Mouse (Mus musculus): Measurements from ENCODE around the gene Csf2rb. TPM values are rescaled to one million over a fixed set of nuclear protein-coding genes. Genes with fewer than 3 reads are reported as not detected.
"Not testable (repeated sequence)": the region's sequence is repeated elsewhere in the genome, so short reads cannot be mapped to it uniquely, and the experiment has no call there.

Gene Csf2rb
- polyA plus RNA-seq, 1 experiment from 2014 or later = 1.1 TPM

DNA sequence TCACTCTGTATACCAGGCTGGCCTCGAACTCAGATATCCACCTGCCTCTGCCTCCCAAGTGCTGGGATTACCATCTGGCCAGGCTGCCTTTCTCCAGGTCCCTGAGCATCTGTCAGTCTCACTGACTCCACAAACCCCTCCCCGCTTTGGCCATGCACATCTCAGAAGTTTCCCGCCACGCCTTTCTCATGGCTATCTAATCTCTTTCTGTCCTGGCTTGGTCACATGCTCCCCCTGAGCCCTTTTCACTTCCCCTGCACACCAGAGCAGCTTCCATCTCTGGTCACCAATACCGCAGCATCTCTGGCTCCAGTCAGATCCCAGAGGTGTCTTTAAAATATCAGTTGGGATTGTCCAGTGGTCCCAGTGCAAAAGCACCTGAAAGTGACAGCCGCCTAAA is 4.4 kb downstream of the Csf2rb start:
- H3K4me2 ChIP-seq (replicated peaks); H3K4me1 ChIP-seq; H3K27me3 ChIP-seq; H3K9ac ChIP-seq; H3K4me3 ChIP-seq; H3K36me3 ChIP-seq; H3K27ac ChIP-seq; H3K9me3 ChIP-seq; ATAC-seq (ENCODE audit: insufficient number of reproducible peaks, insufficient read depth, low FRiP score, low TSS enrichment): not testable (repeated sequence)
- WGBS = 76% methylated on average over 6 of the region's 6 CpGs

DNA sequence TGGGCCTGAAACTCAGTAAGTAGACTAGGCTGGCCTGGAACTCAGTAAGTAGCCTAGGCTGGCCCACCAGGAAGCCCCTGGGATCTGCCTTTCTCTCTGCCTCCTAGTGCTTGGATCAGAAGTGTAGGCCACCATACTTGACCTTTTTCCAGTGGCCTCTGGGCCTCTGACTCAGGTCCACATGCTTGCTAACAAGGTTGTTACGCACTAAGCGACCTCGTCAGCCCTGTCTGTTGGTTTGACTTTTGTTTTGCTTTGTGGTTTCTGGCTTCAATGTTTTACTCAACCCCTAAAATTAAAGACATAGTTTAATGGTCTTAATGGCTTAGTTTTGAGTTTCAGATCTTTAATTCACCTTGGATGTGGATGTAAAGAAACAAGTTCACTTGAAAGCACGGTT is 5.2 kb downstream of the Csf2rb start:
- no peak for ATAC-seq (ENCODE audit: insufficient number of reproducible peaks, insufficient read depth, low FRiP score, low TSS enrichment)
- WGBS = 70% methylated on average over 4 of the region's 4 CpGs
- Histone ChIP-seq H3K9me3 (no peaks in the 10 kb centered on the region), H3K4me3 (no peak overlapping the region), H3K27ac (no peak overlapping the region), H3K36me3 (no peaks in the 10 kb centered on the region), H3K9ac (no peak overlapping the region), H3K4me2 (replicated peaks) (no peak overlapping the region), H3K27me3 (no peaks in the 10 kb centered on the region), H3K4me1 (no peaks in the 10 kb centered on the region)

DNA sequence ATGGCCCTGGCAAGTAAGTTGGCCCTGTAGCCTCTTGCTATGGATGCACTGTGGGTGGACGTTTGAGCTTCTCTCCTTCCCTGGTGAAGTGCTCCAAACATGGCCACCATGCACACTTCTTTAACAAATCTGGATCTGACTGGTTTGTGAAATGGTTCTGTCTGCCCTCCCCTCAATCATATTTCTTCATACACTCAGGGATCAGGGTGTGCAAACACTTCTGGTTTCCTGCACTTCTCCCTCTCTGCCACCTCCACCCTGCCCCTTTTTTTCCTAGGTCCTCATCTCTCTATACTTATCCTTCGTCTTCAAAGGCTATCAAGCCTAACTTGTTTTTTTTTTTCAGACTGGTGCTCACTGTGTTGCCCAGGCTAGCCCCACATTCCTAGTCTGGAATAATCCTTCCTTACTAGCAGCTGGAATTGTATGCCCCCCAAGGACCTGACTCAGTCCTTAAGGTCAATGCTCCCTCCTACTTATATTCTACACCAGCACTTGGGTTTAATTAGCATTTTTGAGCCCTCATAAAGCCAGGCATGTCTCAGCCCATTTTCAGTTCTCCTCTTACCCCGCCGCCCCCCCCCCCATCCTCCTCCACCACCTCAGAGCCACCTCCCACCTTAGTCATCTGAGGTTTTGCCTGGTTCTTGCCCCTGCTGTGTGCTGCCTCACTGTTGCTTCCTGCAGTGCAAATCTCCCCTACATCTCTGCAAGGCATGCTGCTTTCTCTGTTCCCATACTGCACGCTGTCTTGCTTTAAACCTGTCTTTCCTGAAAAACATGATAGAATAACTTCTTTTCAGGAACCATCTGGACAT is 6.2 kb downstream of the Csf2rb start:
- Histone ChIP-seq H3K9me3 (no peaks in the 10 kb centered on the region), H3K4me2 (replicated peaks) (no peak overlapping the region), H3K27ac (no peak overlapping the region), H3K36me3 (no peaks in the 10 kb centered on the region), H3K4me1 (no peaks in the 10 kb centered on the region), H3K4me3 (no peak overlapping the region), H3K9ac (no peak overlapping the region), H3K27me3 (no peaks in the 10 kb centered on the region)
- ATAC-seq (ENCODE audit: insufficient number of reproducible peaks, insufficient read depth, low FRiP score, low TSS enrichment) = no peak
- 76% methylated on average over 5 of the region's 5 CpGs for WGBS

DNA sequence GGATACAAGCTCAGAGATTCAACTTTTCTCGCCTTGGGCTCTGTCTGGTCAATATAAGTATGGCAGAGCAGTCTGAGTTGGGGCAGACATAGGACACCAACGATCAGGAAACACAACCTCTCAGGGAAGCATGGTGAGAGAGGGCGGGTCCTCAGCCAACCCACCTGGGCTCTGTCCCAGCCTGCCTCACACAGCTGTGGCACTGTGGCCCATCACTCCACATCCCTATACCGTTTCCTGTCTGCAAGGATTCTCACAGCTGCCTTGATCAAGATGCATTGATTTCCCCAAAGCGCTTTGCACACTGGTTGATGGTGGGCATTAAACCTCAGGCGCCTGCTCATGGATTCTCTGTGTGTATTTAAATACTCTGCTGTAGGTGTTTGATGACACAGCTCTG is 7.4 kb downstream of the Csf2rb start:
- Histone ChIP-seq H3K4me1 (no peaks in the 10 kb centered on the region), H3K9me3 (no peaks in the 10 kb centered on the region), H3K27ac (no peak overlapping the region), H3K4me2 (replicated peaks) (no peak overlapping the region), H3K27me3 (no peaks in the 10 kb centered on the region), H3K36me3 (no peaks in the 10 kb centered on the region), H3K9ac (no peak overlapping the region), H3K4me3 (no peak overlapping the region)
- WGBS = 66% methylated on average over 6 of the region's 6 CpGs
- ATAC-seq (ENCODE audit: insufficient number of reproducible peaks, insufficient read depth, low FRiP score, low TSS enrichment) = no peak

DNA sequence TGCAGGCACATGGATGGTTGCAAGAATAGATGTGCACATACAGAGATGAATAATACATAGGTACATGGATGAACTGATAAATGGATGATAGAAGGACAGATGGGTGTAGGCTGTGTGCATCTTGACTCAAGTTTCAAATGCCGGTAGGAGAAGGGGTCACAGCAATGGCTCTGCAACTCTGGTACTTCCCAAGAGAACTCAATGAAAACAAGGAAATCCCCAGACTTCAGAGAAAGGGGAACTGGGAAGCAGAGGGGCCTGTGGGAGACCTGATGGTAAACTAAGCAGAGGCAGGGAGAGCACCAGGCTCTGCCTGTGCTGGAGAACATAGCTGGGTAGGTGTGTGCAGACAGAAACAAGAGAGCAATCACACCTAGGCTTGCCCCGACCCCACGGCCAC is 8.8 kb downstream of the Csf2rb start:
- Histone ChIP-seq H3K4me1 (no peaks in the 10 kb centered on the region), H3K27me3 (0 out of 2 replicates have a peak, but pooled peaks cover 6% of the 10 kb centered on the region), H3K27ac (no peak overlapping the region), H3K4me2 (replicated peaks) (no peak overlapping the region), H3K4me3 (no peak overlapping the region), H3K36me3 (no peaks in the 10 kb centered on the region), H3K9me3 (no peaks in the 10 kb centered on the region), H3K9ac (no peak overlapping the region)
- 89% methylated on average over 3 of the region's 3 CpGs for WGBS
- ATAC-seq (ENCODE audit: insufficient number of reproducible peaks, insufficient read depth, low FRiP score, low TSS enrichment) = no peak

DNA sequence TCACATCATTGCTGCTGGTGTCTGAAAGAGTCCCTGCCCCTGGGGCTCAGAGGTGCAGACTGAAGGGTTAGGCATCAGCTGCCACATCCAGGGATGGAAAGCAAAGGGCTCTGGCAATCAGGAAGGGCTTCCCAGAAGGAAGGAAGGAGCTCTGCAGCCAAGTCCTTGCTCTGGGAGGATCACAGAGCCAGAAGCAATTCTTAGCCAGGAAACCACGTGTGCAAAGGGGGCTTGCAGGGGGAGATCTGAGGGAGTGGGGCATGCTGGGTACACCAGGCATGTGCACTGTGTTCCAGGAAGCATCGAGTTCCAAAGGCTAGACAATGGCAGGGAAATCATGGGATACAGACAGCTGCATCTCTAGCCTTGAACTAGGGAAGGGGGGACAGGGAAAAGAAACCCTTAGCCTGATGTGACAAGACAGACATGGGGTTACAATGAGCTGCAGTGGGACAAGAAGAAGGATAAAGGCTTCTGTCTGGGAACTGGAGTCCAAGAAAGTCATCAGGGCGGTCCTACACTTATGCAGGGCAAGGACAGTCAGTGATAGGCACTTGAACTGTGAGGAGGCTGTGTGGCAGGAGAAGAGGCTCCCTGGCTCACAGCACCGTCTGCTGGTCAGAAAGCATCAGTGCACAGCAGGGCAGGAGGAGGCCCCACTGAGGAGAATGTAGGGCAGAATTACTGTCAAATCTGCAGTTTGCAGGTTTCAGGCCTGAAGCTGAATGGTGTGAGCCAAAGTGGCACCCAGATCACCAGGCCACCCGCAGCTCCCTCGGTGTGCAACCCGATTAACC is 14.3 kb downstream of the Csf2rb start:
- not testable (repeated sequence) for H3K9ac ChIP-seq; H3K27me3 ChIP-seq; H3K36me3 ChIP-seq; H3K9me3 ChIP-seq; H3K4me2 ChIP-seq (replicated peaks); H3K4me3 ChIP-seq; ATAC-seq (ENCODE audit: insufficient number of reproducible peaks, insufficient read depth, low FRiP score, low TSS enrichment); H3K27ac ChIP-seq; H3K4me1 ChIP-seq
- WGBS = 27% methylated on average over 7 of the region's 7 CpGs

DNA sequence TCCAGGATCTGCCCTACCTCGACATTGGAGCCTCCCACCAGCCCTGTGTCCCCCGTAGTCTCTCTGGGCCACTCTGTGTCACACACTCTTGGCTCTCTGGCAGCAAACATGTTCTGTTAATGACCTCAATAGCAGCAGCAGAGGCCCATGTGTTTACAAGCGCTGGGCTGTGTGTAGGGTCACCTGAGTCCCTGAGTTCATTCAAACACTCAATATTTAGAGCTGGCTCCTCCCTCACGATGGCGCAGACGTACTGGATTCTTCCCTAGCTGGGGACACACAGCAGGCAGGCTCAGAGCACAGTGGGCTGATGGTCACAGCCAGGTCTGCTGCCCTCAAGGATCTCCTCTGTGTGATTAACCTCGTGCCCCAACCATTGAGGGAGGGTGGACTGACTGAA is 15.4 kb downstream of the Csf2rb start:
- H3K4me3 ChIP-seq; H3K4me2 ChIP-seq (replicated peaks); H3K36me3 ChIP-seq; ATAC-seq (ENCODE audit: insufficient number of reproducible peaks, insufficient read depth, low FRiP score, low TSS enrichment); H3K27ac ChIP-seq; H3K9ac ChIP-seq; H3K27me3 ChIP-seq; H3K9me3 ChIP-seq; H3K4me1 ChIP-seq: not testable (repeated sequence)
- 51% methylated on average over 7 of the region's 7 CpGs for WGBS

DNA sequence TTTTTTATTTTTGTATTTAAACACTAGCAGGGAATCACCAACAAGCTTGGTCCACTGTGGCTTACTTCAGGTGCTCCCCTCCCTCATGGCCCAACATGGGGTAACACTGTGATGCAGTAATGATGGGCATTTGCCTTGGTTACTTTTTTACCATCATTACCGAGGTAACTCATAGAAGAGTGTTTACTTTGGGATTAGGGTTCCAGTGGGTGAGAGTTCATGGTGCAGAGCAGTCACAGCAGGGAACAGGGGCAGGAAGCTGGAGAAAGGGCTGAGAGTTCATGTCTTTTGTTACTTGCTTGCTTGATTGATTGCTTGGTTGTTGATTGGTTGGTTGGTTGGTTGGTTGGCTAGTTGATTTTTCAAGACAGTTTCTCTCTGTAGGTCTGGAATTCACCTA is 18.1 kb downstream of the Csf2rb start:
- ATAC-seq (ENCODE audit: insufficient number of reproducible peaks, insufficient read depth, low FRiP score, low TSS enrichment) = no peak
- H3K4me3 ChIP-seq = no peak overlapping the region
- H3K36me3 ChIP-seq = no peaks in the 10 kb centered on the region
- no peaks in the 10 kb centered on the region for H3K4me1 ChIP-seq
- H3K27ac ChIP-seq = no peak overlapping the region
- no peak overlapping the region for H3K9ac ChIP-seq
- no peak overlapping the region for H3K4me2 ChIP-seq (replicated peaks)
- H3K27me3 ChIP-seq = 0 out of 2 replicates have a peak, but pooled peaks cover 6% of the 10 kb centered on the region
- 11% methylated on average over 1 of the region's 1 CpGs for WGBS
- H3K9me3 ChIP-seq = no peaks in the 10 kb centered on the region

DNA sequence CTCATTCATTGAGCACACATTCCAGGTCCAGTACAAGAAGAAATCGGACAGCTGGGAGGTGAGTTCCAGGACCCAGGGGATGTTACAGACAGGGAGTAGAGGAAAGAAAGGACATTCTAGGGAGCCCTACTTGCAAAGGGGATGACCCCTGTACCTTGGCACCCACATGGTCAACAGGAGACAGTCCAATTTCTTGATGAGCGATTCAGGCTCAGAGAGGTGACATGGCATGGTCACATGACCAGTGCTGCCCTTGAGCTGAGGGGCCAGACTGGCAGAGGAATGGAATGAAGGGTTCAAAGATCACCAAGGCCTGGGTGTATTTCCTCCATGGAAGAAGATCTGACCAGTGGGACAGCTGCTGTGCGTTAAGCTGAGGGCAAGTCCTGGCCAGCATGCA is 19.0 kb downstream of the Csf2rb start:
- no peaks in the 10 kb centered on the region for H3K36me3 ChIP-seq
- no peak for ATAC-seq (ENCODE audit: insufficient number of reproducible peaks, insufficient read depth, low FRiP score, low TSS enrichment)
- no peaks in the 10 kb centered on the region for H3K4me1 ChIP-seq
- H3K27ac ChIP-seq = no peak overlapping the region
- no peak overlapping the region for H3K9ac ChIP-seq
- H3K4me3 ChIP-seq = no peak overlapping the region
- 85% methylated on average over 3 of the region's 3 CpGs for WGBS
- H3K27me3 ChIP-seq = no peaks in the 10 kb centered on the region
- no peak overlapping the region for H3K4me2 ChIP-seq (replicated peaks)
- H3K9me3 ChIP-seq = no peaks in the 10 kb centered on the region

DNA sequence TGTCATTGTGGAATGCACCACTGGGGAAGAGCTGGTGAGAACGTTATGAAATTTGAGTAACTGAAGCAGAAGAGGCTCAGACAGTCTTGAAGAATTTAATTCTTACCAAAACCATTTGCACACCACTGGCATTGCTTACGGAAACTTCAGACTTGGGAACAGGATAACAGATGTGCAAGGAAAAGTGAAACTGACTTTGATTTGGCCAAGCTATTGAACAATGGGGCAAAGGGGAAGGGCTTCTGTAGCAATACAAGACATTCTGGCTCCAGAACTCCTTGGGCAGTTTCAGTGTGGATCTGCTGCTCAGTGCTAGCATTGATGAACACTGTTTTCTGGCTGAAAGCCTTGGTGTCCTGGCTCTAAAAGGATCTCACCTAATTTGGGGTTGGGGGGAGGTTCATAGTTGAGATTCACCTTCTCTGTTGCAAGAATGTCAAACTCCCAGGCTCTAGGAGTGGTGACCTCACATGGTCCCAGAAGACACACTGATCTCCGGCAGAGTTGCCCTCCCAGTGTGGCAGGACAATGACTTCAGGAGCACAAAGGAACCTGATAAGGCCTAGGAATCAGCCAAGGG is 26.1 kb downstream of the Csf2rb start:
- WGBS = 49% methylated on average over 3 of the region's 3 CpGs
- ATAC-seq (ENCODE audit: insufficient number of reproducible peaks, insufficient read depth, low FRiP score, low TSS enrichment) = no peak
- H3K9ac ChIP-seq = no peak overlapping the region
- no peaks in the 10 kb centered on the region for H3K4me1 ChIP-seq
- no peaks in the 10 kb centered on the region for H3K36me3 ChIP-seq
- no peak overlapping the region for H3K4me3 ChIP-seq
- no peak overlapping the region for H3K4me2 ChIP-seq (replicated peaks)
- no peak overlapping the region for H3K27ac ChIP-seq
- H3K27me3 ChIP-seq = no peaks in the 10 kb centered on the region
- H3K9me3 ChIP-seq = no peaks in the 10 kb centered on the region

DNA sequence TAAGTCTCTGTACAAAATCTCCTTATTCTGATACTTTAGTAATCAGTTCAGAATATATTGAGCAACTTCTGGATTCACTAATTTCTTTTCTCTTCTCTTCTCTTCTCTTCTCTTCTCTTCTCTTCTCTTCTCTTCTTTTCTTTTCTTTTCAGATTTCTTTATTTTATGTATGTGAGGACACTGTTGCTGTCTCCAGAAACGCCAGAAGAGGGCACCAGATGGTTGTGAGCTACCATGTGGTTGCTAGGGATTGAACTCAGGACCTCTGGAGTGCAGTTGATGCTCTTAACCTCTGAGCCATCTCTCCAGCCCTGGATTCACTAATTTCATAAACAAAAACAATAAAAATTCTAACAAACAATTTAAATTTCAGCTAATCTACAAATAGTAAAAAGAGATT is 29.4 kb downstream of the Csf2rb start:
- Histone ChIP-seq H3K4me1 (no peaks in the 10 kb centered on the region), H3K9me3 (no peaks in the 10 kb centered on the region), H3K27ac (no peak overlapping the region), H3K4me3 (no peak overlapping the region), H3K9ac (no peak overlapping the region), H3K4me2 (replicated peaks) (no peak overlapping the region), H3K27me3 (no peaks in the 10 kb centered on the region), H3K36me3 (no peaks in the 10 kb centered on the region)
- WGBS = 0% methylated on average over 1 of the region's 1 CpGs
- no peak for ATAC-seq (ENCODE audit: insufficient number of reproducible peaks, insufficient read depth, low FRiP score, low TSS enrichment)

DNA sequence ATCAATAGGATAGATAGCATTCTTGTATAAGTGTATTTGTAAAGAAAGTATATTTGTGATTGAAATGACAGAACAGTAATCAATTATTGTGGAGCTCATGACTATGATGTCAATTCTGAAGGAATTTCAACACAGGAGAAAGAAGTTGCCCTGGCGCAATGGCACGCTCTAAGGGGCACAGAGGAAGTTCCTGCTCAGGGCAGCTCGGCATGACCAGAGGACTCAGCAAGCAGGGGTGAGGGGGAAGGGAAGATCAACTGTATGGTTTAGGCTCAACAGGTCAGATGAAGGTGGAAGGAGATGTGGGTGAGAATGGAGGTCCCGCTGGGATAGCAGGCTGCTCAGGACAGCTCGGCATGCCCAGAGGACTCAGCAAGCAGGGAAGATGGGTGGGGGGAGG is 30.0 kb downstream of the Csf2rb start:
- Histone ChIP-seq H3K9me3 (no peaks in the 10 kb centered on the region), H3K9ac (no peak overlapping the region), H3K27me3 (no peaks in the 10 kb centered on the region), H3K27ac (no peak overlapping the region), H3K4me1 (no peaks in the 10 kb centered on the region), H3K36me3 (no peaks in the 10 kb centered on the region), H3K4me3 (no peak overlapping the region), H3K4me2 (replicated peaks) (no peak overlapping the region)
- ATAC-seq (ENCODE audit: insufficient number of reproducible peaks, insufficient read depth, low FRiP score, low TSS enrichment) = no peak
- WGBS = 81% methylated on average over 5 of the region's 5 CpGs
